Mouse (Mus musculus): ENCODE data around the gene Ccl6.
A peak's percentile ranks its signal among the peaks of the same experiment; 100 is the strongest.

The Ccl6 gene

DNA sequence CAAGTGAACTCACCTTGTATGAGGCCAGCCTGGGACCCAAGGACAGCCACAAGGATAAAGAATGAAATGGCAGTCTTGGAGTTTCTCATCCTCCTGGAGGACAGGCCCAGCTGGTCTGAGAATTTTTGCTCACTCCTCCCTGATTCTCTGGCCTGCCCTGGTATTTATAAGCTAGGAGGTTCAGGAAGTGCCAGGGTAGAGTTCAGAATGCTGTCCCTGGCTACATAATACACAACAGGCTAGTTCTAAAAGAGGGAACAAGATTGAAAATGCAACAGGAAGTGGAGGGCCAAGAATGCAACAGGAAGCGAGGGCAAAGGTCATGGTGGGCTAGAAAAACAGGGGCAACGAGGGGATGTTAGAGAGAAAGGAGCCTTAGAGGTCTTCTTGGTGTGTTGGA lies at the start of gene Ccl6:
TSS of gene Ccl6 (minus strand) at position 235 of the 400 bp plus-strand sequence.
- DNase-seq (ENCODE audit: inconsistent age in 2 of 2, low spot score in 1 of 2), result peak in 1 of 2 experiments; percentile 20

DNA sequence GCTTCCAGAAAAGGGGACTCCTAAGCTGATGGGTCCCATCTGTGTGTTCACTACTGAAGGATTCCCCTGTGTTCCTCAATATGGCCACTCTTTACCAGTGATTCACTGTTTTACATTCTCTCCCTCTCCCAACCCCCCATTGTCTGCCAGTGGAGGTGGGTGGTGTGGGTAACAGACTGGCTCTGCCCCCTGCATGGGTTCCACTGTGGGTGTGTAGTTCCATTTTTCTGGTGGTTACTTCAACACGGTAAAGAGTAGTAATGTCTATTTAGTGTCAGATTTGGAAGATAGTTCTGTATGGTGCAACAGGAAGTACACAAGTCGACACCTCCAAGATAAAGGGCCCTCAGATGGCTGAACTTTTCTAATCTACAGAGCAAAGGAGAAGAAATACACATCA lies 48.3 kb upstream of the Ccl6 start:
- no peak for DNase-seq (ENCODE audit: inconsistent age in 2 of 2, low spot score in 1 of 2)

GRCm38 (mm10) chr11:83640141-83640540 lies 47.3 kb upstream of the Ccl6 start:
- DNase-seq (ENCODE audit: inconsistent age in 2 of 2, low spot score in 1 of 2), result no peak

DNA sequence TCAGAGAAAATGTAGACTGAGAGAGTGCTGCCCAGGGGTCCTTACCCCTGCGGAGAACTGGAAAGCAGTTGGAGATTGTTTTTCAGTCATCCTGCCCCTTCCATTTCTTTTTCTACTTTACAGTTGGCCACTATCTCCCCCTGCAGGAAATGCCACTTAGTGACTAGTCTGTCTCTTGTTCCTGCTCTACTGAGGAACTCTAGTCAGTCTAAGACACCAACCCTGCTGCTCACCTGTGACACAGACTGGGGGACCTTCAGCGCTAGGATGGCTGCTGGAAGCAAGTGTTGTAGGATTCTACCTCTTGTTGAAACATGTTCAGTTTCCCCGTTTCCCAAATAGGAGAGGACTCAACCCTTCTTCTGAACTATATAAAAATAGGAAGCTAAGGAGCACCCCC lies 46.6 kb upstream of the Ccl6 start:
- peak in 1 of 2 experiments; percentile 34 for DNase-seq (ENCODE audit: inconsistent age in 2 of 2, low spot score in 1 of 2)

DNA sequence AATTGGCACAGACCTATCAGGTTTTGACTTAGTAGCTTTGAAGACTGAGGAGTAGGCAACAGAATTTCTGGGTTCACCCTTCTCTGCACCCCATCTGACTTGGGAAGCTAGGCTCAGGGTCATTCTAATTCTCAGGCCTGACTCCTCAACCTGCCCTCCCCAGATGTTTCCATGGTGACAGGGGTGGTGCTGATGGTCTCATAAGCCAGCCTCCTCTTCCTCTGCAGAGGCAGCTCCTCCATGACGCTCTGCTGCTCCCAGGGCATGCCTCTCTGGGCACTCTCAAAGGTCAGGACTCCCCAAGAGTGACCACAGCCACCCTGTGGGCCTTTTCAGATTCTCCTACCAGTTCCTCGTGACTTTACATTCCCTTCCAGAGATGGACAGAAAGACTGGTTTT lies 46.0 kb upstream of the Ccl6 start:
- no peak for DNase-seq (ENCODE audit: inconsistent age in 2 of 2, low spot score in 1 of 2)

- DNase-seq (ENCODE audit: inconsistent age in 2 of 2, low spot score in 1 of 2), result no peak
Observed at GRCm38 (mm10) chr11:83636742-83637235, 43.9 kb upstream of the Ccl6 start.

DNA sequence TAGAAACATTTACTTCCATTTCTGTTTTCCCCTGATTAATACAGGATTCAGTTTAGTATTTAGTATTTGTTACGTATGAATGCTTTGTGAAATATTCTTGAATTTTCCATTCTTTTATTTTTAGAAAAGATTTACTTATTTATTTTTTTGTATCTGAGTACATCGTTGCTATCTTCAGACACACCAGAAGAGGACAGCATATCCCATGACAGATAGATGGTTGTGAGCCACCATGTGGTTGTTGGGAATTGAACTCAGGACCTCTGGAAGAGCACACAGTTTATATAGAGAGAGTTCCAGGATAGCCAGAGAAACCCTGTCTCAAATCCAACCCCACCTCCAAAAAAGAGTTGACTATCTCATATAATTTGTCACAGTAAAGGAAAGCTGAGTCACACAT lies 42.0 kb upstream of the Ccl6 start:
- no peak for DNase-seq (ENCODE audit: inconsistent age in 2 of 2, low spot score in 1 of 2)

GRCm38 (mm10) chr11:83634425-83634824 lies 41.5 kb upstream of the Ccl6 start:
- DNase-seq (ENCODE audit: inconsistent age in 2 of 2, low spot score in 1 of 2), result no peak

DNA sequence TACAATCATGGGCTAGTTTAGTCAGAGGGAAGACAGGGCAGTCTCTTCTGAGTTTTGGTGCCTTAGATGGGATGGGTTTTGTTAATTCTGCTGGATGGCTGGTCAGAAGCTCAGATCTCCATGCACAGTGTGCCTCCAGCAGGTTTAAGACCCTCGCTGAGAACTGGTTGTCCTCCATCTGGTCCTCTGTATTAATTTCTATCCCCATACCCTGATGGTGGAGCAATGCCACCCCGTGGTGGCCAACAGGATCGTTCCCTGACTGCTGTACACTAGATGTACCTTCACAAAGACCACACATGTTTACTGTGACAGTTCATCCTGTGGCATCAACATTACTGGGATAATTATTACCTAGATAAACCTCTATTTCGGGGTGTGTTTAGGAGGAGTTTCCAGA lies 39.9 kb upstream of the Ccl6 start:
- no peak for DNase-seq (ENCODE audit: inconsistent age in 2 of 2, low spot score in 1 of 2)

DNA sequence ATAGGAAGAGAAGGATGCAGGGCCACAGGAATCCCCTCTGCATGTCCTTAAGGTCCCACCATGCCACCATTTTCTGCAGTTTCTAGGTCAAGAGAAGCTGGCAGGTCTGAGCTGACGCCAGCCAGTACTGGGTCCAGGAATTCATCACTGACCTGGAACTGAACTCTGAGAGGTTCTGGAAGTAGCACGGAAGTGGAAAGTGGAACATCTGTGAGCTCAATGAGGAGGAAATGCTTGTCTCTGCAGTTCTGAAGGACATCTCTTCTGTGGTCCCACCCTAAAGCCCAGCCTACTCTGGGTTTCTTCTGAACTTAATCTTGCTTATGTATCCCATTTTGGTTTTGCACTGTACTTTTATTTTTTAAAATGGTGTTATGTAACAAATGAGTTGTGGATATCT lies 38.2 kb upstream of the Ccl6 start:
- DNase-seq (ENCODE audit: inconsistent age in 2 of 2, low spot score in 1 of 2), result no peak

DNA sequence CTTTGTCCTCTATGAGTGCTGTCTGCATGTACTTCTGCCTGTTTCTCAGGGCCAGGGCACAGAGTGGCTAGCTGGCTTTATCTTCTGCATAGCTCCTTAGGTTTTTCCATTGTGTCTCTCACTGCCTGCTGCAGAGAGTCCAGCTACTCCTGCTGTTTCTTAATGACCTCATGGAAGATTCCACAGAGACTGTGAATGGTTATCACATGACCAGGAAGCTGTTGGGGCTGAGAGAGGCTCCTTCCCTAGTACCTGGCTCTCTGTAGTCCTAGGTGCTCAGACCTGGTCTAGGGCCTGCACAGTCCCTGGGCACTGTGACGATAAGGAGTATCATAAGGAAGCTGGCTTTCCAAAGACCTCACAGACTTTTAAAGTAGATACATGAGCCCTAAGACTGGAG lies 37.7 kb upstream of the Ccl6 start:
- DNase-seq (ENCODE audit: inconsistent age in 2 of 2, low spot score in 1 of 2), result no peak

- DNase-seq (ENCODE audit: inconsistent age in 2 of 2, low spot score in 1 of 2), result no peak
Observed at GRCm38 (mm10) chr11:83628808-83629207, 35.9 kb upstream of the Ccl6 start.

DNA sequence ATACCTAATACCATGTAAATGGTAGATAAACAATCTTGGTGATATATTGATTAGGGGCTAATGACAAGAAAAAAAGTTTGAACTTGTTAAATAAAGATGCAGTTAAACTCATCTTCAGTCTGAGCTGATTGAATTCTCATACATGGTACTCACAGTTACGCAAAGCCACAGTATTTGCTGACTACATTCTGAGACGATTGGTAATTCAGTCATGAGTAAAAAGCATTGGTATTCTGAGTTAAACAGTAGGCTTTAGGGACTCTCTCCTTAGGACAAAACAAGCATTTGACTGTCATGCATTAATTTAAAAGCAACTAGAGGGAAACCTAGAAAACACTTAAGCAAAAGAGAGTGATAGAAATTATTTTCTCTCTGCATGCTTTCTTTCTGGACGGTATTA lies 30.7 kb upstream of the Ccl6 start:
- DNase-seq (ENCODE audit: inconsistent age in 2 of 2, low spot score in 1 of 2), result no peak

DNA sequence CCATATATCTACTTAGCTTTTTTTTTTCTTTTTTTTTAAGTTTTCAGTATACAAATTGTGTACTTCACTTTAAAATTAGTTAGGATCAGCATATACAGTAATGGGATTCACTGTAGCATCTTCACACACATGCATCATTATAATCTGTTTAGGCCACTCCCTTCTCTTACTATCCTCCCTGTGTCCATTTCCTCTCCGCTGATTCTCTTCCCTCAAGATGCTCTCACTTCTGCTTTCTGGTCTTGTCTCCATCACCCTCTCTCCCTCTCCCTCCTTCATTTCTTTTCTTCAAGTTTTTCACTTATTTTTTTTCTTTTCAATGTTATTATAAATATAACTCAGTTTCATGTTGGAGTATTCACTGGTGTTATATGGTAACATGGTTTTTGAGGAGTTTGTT lies 26.1 kb upstream of the Ccl6 start:
- DNase-seq (ENCODE audit: inconsistent age in 2 of 2, low spot score in 1 of 2), result no peak

DNA sequence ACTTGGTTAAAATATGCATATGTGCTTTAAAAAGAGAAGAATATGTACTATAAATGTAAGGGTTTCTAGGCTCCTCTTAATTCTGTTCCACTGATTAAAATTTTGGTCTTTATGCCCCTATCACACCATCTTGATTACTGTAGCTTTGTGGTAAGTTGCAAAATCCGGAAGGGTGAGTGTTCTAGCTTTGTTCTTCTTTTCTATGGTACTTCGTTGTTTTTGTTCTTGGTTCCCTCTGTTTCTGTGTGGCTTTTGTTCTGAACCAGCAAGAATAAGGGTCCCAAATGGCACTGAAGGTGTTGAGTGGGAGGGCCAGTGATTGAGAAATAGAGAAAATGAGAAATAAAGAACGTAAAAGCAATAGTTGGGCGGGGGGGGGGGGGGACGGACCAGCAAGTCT lies 25.4 kb upstream of the Ccl6 start:
- no peak for DNase-seq (ENCODE audit: inconsistent age in 2 of 2, low spot score in 1 of 2)

DNA sequence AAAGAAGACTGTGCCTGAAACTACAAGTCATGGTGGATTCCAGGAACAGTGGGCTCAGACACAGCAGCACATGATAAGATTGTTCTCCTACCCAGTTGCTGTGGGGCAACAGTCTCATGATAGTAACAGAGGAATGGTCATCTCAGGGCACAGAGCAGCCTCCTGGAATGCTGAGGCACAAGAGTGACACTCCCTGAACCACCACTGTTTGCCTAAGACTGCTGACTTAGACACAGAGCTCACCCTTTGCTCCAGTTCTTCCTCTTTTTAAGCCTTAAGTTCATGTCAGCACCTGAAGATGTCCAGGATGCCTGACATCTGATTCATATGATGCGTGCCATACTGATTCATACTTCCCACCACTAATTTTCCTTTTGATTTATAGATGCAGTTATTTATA lies 23.7 kb upstream of the Ccl6 start:
- DNase-seq (ENCODE audit: inconsistent age in 2 of 2, low spot score in 1 of 2), result no peak

GRCm38 (mm10) chr11:83610900-83611299 lies 18.0 kb upstream of the Ccl6 start:
- no peak for DNase-seq (ENCODE audit: inconsistent age in 2 of 2, low spot score in 1 of 2)

DNA sequence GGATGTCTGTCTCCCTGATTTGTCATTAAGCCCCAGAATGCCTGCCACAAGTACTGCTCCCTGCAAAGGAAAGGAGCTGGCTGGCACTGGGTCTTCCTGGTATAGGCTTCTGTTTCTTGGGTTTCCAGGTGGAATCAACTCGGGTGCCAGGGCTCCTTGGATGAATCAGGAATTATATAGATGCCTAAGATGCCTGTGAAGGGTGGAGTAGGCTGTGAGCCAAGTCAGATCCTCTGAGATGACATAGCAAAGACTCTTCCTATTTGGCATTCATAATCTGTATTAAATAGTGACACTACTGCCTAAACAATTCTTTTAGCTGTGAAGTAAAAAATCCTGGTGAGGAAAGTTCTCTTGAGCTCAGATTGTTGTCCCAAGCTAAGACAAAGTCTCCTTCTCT lies 13.5 kb upstream of the Ccl6 start:
- DNase-seq (ENCODE audit: inconsistent age in 2 of 2, low spot score in 1 of 2), result no peak

DNA sequence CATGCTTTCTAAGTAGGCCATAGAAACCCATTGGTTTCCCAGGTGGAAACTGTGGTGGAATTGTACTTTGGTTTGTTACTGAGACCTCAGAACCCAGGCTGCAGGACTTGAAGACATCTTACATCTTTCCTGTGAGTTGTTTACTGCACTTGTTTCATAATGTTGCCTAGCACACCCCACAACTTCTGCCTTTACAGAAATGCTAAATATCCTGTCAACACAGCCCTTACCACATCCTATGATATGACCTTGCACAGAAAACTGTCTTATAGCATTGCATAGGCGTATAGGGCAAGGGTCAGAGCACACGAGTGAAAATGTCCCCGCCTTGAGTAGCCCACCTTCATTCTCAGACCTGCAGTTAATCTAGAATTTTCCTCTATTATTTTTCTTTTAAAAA lies 12.6 kb upstream of the Ccl6 start:
- DNase-seq (ENCODE audit: inconsistent age in 2 of 2, low spot score in 1 of 2), result no peak

DNA sequence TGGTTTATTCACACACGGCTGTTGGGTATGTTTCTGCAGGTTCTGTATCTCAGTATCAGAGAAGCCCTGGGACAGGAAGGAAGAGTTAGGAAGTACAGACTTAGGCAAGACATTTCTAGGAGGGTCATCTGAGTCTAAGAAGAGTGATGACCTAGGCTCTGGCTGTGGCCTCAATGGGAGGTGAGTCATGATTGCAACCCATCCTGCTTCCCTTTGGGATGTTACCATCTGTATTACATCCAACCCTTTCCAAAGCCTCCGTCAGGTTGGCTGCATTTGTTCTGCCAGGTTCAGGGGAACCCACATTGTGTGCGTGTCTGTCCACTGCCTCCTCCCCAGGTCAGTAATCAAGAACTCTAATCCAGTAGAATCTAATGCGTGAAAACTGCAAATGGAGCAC lies 11.8 kb upstream of the Ccl6 start:
- no peak for DNase-seq (ENCODE audit: inconsistent age in 2 of 2, low spot score in 1 of 2)

DNA sequence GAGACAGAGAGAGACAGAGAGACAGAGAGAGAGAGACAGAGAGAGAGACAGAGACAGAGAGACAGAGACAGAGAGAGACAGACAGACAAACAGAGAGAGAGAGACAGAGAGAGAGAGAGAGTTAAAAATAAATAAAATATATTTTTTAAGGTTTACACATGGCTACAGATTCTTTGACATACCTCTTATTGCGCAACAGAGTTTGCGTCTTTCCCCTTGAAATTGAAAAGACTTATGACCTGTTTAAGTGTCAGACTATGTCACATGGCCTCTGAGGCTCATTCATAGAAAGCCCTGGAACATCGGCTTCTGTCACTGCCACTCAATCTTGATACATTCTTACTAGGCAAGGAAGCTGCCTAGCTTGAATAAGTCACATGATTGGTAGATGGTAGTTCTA lies 10.5 kb upstream of the Ccl6 start:
- DNase-seq (ENCODE audit: inconsistent age in 2 of 2, low spot score in 1 of 2), result no peak

DNA sequence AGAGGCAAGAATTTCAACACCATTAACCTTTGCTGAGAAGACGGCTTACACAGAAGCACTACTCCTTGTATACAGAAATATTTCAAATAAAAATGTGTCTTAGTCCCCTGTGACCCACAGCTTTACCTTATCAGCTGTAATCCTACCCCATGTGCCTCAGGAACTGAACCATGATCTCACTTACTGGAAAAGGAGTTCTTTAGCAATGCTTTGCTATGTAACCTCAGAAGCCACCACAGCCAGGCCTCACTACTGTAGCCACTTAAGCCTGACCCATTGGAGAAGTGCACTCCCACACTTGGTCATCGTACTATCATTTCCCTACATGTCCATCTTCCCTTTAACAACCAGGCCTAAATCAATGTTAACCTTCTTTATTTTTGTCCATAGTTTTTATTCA lies 7.7 kb upstream of the Ccl6 start:
- DNase-seq (ENCODE audit: inconsistent age in 2 of 2, low spot score in 1 of 2), result no peak

GRCm38 (mm10) chr11:83598991-83599390 lies 6.1 kb upstream of the Ccl6 start:
- no peak for DNase-seq (ENCODE audit: inconsistent age in 2 of 2, low spot score in 1 of 2)
